Mouse (Mus musculus) c-Kit-positive CD71-negative TER-119-negative erythroid progenitor cells, embryonic 14.5 days (primary cell): ENCODE measurements around the gene Ddx19b.
"Not testable (repeated sequence)": the region's sequence is repeated elsewhere in the genome, so short reads cannot be mapped to it uniquely, and the experiment has no call there.

Experiments used
- DNase-seq: peaks from one replicate; pipeline ENCODE4 v3.0.0-alpha.2; 2013; ENCODE audit warnings: low read depth

The Ddx19b gene

GRCm38 (mm10) chr8:110963051-110963450 is 68.5 kb downstream of the Ddx19b start:
- no peak for DNase-seq

GRCm38 (mm10) chr8:110959906-110960305 is 71.6 kb downstream of the Ddx19b start:
- DNase-seq, result no peak

- no peak for DNase-seq
These were observed 72.3 kb downstream of the Ddx19b start for GRCm38 (mm10) chr8:110959071-110959780.

- not testable (repeated sequence) for DNase-seq
These were observed 73.0 kb downstream of the Ddx19b start for GRCm38 (mm10) chr8:110958553-110958952.

GRCm38 (mm10) chr8:110958135-110958534 is 73.4 kb downstream of the Ddx19b start:
- no peak for DNase-seq

- DNase-seq, result no peak
These were observed 74.1 kb downstream of the Ddx19b start for GRCm38 (mm10) chr8:110957471-110957870.

GRCm38 (mm10) chr8:110956619-110957450 is 74.7 kb downstream of the Ddx19b start:
- no peak for DNase-seq

GRCm38 (mm10) chr8:110954776-110955175 is 76.8 kb downstream of the Ddx19b start:
- DNase-seq, result no peak
